Mouse (Mus musculus): ENCODE measurements around the gene Dpep3.

- TF ChIP-seq CTCF (IDR thresholded peaks at IDR 0.05; ENCODE audit: low read depth, low read length) (no peak), GATA1 (IDR thresholded peaks at IDR 0.05; ENCODE audit: borderline replicate concordance, low read length) (no peak), TAL1 (conservative IDR thresholded peaks at IDR 0.05; ENCODE audit: low read depth, low read length) (no peak), POLR2AphosphoS5 (IDR thresholded peaks at IDR 0.05; ENCODE audit: insufficient replicate concordance, low read depth, low read length) (no peak)
Observed at GRCm38 (mm10) chr8:105964506-105965265, 14.5 kb downstream of the Dpep3 start.

All from G1E (cell line).